Mouse (Mus musculus) heart, postnatal 36 days (tissue): Measurements from ENCODE around the gene Eef1akmt2. TPM values are rescaled to one million over a fixed set of nuclear protein-coding genes. Genes with fewer than 3 reads are reported as not detected.

ENCODE experiments used
- DNase-seq, 2 experiments: peaks; one replicate each; pipeline ENCODE4 v3.0.0; 2021 to 2022
- intact Hi-C: fragments of 180-260 bp; cut with DNase I; formaldehyde crosslinking; loops from one replicate; pipeline ENCODE4 v1.15.1; 2025
- total RNA-seq, 2 experiments: library from RNA; stranded (reverse); gene quantifications; 2 replicates each; pipeline ENCODE4 v1.2.3; 2021

Gene Eef1akmt2
- total RNA-seq, 2 experiments from 2014 or later: 8.3 to 10.4 TPM

DNA sequence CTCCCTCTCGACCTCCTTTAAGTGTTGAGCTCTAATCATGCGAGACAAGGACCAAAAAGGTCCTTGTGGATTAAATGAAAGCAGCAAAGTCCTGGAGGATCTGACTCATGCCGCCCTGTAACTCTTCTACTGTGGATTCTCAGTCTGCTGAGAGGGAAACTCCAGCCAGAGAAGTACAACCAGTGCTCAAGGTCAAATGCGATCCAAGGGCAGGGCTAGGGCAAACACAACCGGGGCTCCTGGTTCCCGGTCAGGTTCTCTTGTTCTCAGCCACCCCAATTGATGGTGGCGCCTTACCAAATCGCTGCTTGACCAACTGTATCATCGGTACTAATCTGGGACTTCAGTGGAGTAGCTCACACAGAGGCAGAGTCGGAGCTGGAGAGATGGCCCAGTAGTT lies 51.6 kb downstream of the Eef1akmt2 start:
- intact Hi-C loops: loop anchor here (2.0 kb wide), 1 partner anchor 18 kb away; no protein-coding TSS in a partner anchor
- DNase-seq: peak; percentile 17 to 23

DNA sequence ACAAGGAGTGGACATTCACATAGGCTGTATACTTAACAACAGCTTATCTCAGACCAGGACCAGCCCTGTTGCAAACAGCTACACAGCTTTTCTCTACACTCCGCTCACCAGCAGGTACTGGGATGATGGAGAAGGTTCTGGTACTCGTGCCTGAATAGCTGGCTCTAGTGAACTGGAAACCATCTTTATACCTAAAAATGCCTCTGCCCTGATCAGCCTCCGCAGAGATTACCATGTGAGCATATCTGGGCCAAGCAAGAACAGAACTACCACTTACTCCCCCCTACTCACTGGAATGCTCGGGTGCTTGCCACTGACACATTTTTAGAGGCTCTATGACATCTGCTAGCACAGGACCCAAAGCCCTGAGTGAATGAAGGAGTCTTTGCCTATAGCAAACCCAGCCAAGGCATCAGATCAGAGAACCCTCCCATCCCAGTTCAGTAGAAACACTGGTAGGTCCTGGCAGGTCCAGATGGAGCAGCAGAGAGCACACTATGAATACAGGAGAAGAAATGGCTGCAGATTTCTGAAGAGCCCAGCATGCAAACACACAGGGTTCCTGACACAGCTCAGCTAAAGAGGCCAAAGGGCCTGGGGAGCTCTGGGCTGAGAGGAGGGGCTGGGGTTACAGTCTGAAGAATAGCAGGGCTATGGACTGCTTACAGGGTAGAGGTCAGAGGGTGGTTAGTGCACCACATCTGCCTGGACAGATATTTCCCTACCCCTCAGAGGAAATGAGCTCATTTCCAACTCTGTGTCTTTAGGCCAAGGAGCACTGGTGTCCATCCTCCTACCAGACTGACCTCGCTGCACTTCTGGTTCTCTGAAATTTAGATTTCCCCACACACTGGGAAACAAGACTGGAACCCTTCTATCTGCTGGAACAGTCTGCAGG lies 53.1 kb downstream of the Eef1akmt2 start:
- peak; percentile 29 to 42 for DNase-seq
- intact Hi-C loops: loop anchor here (2.0 kb wide), 1 partner anchor 17 kb away; no protein-coding TSS in a partner anchor

DNA sequence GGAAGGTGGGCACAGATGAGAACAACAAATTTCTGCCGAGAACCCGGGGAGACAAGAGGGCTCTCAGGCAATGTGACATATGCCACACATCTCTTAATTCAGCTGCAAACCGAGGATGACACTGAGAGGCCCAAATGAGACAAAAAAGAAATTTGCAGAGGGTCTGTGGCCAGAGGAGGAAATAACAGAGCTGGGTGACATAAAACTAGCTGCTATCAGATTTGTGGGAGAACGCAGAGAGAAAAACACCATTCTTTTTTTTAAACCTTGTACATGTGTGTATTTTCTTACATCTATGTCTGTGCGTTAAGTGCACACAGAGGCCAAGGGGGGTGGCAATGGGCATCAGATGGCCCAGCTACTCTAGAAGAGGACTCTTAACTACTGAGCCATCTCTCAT lies 57.3 kb downstream of the Eef1akmt2 start:
- intact Hi-C loops: no loop called here
- DNase-seq: no peak

DNA sequence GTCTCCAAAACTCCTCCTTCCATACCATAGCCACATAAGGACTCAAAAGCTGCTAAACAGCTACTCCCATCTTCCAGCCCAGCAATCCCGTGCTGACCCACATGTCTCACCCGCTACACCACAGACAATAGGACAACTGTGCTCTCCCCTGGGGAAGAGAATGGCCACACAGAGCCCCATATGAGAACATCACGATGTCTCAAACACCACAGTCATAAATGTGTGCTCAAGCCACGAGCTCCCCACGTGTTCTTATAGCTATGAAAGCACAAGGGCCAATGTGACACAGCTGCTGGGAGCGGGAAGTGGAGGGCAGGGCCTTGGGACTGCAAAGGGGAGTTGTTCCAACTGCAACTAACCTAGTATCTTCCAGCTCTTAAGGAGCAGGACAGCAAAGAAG lies 59.0 kb downstream of the Eef1akmt2 start:
- DNase-seq: no peak
- intact Hi-C loops: no loop called here

DNA sequence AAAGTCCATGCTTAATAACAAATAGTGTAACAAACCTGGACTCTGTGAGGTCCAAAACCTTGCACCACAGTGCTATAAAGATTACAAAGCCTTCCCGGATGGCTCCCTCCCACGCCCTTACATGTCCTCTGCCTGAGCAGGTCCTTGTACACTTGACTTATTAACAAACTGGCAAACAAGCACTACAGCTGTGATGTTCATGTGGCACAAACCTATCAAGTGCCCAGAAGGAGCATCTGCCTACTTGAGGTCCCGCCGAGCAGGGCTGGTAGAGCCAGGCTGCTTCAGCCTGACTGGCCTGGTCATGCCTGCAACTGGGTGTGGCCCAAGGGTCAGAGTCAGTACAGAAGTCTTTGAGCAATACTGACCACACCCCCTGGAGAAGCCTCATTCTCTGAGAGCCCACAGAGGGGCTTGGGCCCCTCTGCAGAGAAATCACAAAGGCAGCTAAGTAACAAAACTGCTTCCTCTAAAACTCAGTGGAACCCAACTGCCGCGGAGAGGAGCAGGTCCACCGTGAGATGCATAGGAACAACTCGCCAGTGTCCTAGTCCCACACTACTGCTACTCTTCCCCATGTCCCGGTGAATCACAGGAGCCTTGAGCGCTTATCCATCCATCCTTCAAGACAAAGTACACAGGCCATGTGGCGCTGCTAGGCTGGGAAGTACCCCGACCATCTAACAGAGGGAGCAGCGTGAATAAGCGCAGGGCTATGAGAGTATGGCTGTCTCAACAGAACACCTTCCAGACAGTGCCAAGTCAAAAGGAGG lies 61.8 kb downstream of the Eef1akmt2 start:
- intact Hi-C loops: no loop called here
- no peak for DNase-seq

DNA sequence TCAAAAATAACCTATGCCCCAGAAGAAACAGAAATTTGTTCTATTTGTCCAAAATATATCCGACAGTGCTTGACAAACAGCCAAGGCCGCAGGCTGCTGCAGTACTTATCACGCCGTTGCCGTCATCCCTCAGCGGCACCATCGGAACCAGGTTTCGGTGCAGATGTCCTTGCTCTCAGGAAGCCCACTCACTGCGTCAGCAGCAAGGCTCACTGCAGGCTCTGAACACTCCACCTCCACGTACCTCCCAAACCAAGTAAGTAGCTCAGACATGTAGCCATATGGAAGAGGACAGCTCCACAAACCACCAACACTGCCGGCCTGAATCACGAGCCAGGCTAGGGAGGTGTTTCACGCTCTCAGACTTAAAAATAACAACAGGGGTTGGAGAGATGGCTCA lies 63.6 kb downstream of the Eef1akmt2 start:
- intact Hi-C loops: no loop called here
- no peak for DNase-seq

DNA sequence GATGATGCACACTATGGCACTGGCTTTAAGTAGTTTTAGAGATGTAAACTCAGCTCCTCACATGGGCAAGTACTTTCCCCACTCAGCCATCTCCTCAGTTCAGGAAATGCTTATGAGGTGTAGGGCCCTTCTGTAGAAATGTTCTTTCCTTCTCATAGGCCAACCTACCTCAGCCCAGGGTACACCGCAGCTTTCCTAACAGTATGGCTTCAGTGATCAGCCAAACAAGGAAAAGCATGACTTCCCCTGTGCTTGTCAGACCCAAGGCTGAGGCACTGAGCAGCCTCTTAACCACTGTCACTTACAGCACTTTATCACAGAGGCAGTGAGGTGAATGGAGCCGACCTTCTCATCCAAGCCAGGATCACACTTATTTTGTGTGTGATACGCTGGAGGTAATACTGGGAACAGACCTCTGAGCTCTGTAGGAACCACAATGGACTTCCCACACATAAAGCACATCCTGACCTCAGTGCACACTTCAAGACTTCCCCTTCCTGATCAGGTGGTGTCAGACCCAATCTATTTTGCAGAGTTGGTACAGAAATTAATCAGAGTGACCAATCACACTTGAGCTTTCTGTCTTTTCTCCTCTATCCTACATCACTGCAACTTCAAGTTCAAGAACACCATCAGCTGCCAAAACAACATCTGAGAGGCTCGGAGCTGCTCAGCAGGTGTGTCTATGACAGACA lies 64.8 kb downstream of the Eef1akmt2 start:
- no peak for DNase-seq

DNA sequence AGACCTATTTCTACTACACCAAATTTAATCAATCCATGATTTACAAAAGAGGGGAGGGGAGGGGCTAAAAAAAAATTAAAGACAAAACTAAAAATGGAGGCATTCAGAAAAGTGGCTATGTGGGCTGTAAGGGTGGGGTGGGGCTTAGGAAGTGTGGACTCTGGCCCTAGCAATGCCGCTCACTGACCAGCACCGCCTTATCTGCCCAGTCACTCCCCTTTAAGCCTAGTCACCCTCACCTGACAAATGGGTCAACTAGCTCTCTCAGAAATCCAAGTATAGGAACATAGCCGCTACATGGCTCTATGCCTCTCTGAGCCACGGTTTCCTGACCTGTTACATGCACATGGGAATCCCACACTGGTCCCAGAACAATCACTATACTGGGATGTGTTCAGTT lies 65.5 kb downstream of the Eef1akmt2 start:
- no peak for DNase-seq
- intact Hi-C loops: no loop called here

More for the DNA sequence above, 64.8 kb downstream of the Eef1akmt2 start:
- intact Hi-C loops: no loop called here

DNA sequence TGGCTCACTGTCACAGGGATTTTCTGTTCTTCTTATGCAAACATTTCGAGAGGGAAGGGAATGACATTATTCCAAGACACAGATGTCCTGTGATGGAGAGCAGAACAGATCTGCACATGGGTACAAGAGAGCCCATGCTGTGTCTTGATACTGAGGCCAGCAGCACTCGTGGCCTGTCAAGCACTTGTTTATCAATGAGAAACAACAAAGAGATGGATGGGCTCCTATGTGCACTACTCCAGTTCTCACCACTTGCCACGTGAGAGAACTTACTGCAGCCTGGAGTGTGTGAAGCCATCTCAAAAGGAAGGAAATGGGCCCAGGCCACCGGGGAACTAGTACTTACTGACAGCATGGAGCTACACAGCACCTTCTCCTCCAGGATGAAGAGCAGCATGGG lies 66.0 kb downstream of the Eef1akmt2 start:
- intact Hi-C loops: no loop called here
- no peak for DNase-seq

DNA sequence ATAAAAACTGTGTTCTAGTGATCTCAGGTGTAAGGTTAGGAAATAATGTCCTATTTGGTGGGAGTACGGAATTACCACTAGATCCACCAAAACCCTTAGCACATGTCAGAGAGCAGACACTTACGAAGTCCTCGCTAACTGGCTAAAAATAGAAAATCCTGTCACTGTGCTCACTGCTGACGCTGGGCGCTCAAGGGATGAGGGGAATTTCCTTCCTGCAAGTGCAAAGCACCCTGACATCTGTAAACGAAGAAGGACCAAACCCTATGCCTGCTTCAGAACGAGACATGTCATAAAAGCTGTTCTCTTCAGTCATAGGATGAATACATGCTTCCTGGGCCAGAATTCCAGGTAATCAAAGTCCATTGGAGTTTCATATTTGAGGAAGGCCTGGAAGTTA lies 66.5 kb downstream of the Eef1akmt2 start:
- DNase-seq: no peak
- intact Hi-C loops: no loop called here

DNA sequence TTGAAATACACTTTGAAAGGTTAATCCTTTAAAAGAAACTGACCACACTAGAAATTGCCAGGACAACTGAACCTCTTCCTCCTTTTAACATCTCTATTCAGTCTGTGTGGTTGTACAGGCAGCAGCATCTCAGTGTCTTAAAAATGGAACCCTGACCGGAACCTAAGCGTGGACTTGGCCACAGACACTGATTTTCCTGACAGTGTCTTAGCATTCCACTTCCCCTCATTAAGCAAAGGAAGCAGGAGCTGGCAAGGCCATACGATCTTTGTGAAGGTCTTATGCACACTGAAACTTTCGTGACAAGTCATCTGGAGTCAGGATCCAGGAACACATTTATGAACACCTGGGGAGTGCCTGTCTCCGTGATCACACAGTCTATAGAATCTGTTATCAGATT lies 68.4 kb downstream of the Eef1akmt2 start:
- DNase-seq: no peak
- intact Hi-C loops: no loop called here

DNA sequence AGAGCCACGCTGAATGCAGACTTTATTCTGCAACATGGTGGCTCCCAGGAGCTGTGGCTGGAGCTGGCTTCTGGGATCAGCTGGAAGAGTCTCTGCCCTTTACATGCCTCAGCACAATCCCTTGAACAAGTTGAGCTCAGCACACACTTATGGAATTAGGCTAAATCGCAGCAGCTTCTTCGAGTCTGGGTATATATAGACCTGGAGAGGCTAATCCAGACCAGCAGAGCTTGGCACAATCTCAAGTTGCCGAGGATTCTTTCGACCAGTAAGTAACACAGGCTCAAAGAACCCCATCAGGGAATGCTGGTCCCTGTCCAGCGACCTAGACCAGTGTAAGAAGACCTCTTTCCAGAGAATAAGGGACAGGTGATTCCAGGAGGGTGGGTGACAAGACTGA lies 70.6 kb downstream of the Eef1akmt2 start:
- intact Hi-C loops: loop anchor here (2.0 kb wide), 1 partner anchor 19 kb away; no protein-coding TSS in a partner anchor
- no peak for DNase-seq

DNA sequence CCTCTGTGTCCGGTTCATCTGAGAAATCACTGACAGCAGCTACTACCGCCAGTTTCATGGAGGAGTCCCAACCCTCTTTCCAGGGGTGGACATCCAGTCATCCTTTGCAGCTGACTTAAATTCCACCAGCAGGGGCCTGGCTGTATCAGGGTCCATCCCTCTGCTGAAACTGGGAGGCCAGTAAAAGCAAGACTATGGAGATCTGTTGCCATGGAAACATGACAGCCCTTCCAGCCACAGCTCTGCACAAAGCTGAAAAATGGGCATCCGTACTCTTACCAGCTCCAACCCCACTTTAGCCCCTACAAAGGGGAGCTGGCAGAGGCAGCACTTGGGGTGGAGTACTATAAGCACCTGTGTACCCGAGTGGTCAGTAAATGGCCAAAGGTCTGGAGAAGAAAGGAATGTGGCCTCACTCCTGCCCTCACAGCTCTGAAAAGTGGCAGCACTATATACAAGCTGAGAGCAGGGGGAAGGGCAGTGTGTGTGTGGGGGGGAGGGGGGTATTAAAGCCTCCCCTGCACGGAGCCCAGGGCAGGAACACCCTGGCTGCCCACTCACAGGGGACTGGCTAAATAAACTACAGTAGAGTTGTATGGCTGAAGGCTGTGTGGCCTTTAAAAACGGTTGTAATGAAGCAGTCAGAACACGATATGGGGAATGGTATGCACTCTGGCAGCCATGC lies 71.2 kb downstream of the Eef1akmt2 start:
- intact Hi-C loops: no loop called here
- DNase-seq: peak in 1 of 2 experiments; percentile 7

DNA sequence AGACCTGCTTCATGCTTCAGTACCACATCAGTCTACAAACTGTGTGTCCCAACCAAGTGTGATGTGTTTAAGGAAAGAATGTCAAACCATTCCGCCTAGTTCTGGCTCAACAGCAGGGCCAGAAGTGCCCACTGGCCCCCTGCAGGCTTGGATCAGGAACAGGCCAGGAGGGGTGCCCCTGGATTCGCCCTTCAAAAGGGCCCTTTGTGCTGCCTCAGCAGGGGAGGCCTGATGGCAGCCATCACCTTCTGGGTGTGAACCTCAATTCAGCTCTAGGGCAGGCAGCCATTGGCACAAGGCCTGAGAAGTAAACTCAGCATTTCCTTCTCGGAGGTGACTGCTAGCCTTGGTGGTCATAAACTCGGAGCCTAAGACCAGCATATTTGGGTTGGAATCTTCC lies 71.9 kb downstream of the Eef1akmt2 start:
- intact Hi-C loops: no loop called here
- peak in 1 of 2 experiments; percentile 26 for DNase-seq

DNA sequence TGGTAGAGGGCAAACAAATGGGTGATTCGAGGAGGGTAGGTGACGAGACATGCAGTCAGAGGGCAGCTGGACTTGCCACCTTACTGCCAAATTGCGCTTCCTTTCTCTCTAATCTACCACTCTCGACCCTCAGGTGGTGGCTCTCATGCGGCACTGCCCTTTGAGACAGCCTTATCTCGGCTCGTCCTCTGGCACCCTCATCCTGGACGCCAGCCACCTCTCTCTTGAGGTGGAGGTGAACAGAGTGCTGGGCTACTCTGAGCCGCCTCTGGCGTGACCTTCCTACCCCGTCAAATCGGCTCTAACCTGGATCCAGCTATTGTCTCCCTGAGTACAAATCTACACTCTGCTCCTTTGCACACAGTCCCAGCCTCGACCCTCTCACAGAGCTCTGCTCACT lies 73.8 kb downstream of the Eef1akmt2 start:
- intact Hi-C loops: loop anchor here (2.0 to 5.0 kb wide), 3 partner anchors 34 to 119 kb away; partner anchors contain the start of gene Fam53b
- DNase-seq: no peak

DNA sequence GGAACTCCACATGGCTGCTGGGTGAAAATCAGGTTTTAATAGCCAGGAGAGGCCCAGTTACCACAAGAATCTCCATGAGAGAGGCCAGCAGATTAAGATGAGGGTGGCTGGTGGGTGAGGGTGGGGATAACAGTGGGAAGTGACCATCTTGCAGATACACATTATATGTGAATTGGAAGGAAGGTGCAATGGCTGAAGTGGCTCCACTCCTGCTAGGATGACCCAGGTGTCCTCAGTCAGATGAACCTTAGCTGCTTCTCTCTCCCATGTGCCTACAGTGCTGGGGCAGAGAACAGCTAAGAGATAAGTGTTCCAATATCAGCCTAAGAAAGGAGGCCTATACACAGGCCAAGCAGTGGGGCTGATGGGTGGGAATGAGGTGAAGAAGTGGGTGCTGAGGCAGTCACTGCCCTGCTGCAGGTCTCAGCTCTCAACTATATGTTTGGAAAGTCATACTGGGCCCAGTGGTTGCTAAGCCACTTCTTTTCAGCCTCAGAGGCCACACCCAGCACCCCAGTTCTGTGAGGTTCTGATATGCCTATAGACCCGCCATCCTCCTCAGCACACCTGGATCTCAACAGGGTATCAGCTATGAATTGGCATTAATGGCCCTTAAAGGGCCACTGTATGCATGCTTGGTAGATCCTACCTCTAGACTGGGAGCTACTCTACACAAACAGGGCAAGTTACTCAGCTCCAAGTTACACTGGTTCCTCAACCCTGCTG lies 74.6 kb downstream of the Eef1akmt2 start:
- intact Hi-C loops: loop anchor here (2.0 to 5.0 kb wide), 3 partner anchors 34 to 119 kb away; partner anchors contain the start of gene Fam53b

More for the DNA sequence above, 74.6 kb downstream of the Eef1akmt2 start:
- no peak for DNase-seq
